Mouse (Mus musculus): ENCODE data around the gene Tjap1. TPM values are rescaled to one million over a fixed set of nuclear protein-coding genes. Genes with fewer than 3 reads are reported as not detected.

The Tjap1 gene
- polyA plus RNA-seq, 1 experiment from 2014 or later, result 48.8 TPM

- H3K9me3 ChIP-seq (ENCODE audit: control insufficient read depth, low read length), result no peaks in the 10 kb centered on the region
- WGBS, result 90% methylated on average over 10 of the region's 10 CpGs
These were observed 27.7 kb upstream of the Tjap1 start for GRCm38 (mm10) chr17:46310515-46310914.

GRCm38 (mm10) chr17:46309835-46310234 is 27.0 kb upstream of the Tjap1 start:
- 86% methylated on average over 12 of the region's 12 CpGs for WGBS
- Histone ChIP-seq H3K4me3 (ENCODE audit: low read depth, low read length) (no peak overlapping the region), H3K4me1 (ENCODE audit: control insufficient read depth, insufficient read depth, low read length) (no peaks in the 10 kb centered on the region), H3K27me3 (ENCODE audit: control insufficient read depth, insufficient read depth, low read length) (no peaks in the 10 kb centered on the region), H3K36me3 (ENCODE audit: control insufficient read depth, insufficient read depth, low read length) (no peaks in the 10 kb centered on the region; the same call in 1 of the 2 replicates), H3K9ac (ENCODE audit: low read length) (no peak overlapping the region), H3K4me2 (ENCODE audit: low read depth) (no peak overlapping the region), H3K27ac (ENCODE audit: low read depth, low read length) (no peak overlapping the region), H3K9me3 (ENCODE audit: control insufficient read depth, low read length) (no peaks in the 10 kb centered on the region)
- DNase-seq (ENCODE audit: low spot score), result no peak
- ATAC-seq (ENCODE audit: insufficient read depth, low FRiP score, low TSS enrichment), result no peak

More at GRCm38 (mm10) chr17:46310515-46310914, 27.7 kb upstream of the Tjap1 start:
- Histone ChIP-seq H3K36me3 (ENCODE audit: control insufficient read depth, insufficient read depth, low read length) (no peaks in the 10 kb centered on the region; the same call in 1 of the 2 replicates), H3K4me1 (ENCODE audit: control insufficient read depth, insufficient read depth, low read length) (no peaks in the 10 kb centered on the region), H3K27ac (ENCODE audit: low read depth, low read length) (no peak overlapping the region), H3K4me3 (ENCODE audit: low read depth, low read length) (no peak overlapping the region), H3K27me3 (ENCODE audit: control insufficient read depth, insufficient read depth, low read length) (no peaks in the 10 kb centered on the region), H3K9ac (ENCODE audit: low read length) (no peak overlapping the region), H3K4me2 (ENCODE audit: low read depth) (no peak overlapping the region)
- ATAC-seq (ENCODE audit: insufficient read depth, low FRiP score, low TSS enrichment), result no peak
- no peak for DNase-seq (ENCODE audit: low spot score)

GRCm38 (mm10) chr17:46306956-46307355 is 24.1 kb upstream of the Tjap1 start:
- 93% methylated on average over 15 of the region's 15 CpGs for WGBS
- Histone ChIP-seq H3K9ac (ENCODE audit: low read length) (no peak overlapping the region), H3K27ac (ENCODE audit: low read depth, low read length) (no peak overlapping the region), H3K36me3 (ENCODE audit: control insufficient read depth, insufficient read depth, low read length) (no peaks in the 10 kb centered on the region; the same call in 1 of the 2 replicates), H3K27me3 (ENCODE audit: control insufficient read depth, insufficient read depth, low read length) (no peaks in the 10 kb centered on the region), H3K4me3 (ENCODE audit: low read depth, low read length) (no peak overlapping the region), H3K4me2 (ENCODE audit: low read depth) (no peak overlapping the region), H3K4me1 (ENCODE audit: control insufficient read depth, insufficient read depth, low read length) (no peaks in the 10 kb centered on the region), H3K9me3 (ENCODE audit: control insufficient read depth, low read length) (no peaks in the 10 kb centered on the region)
- DNase-seq (ENCODE audit: low spot score), result no peak
- ATAC-seq (ENCODE audit: insufficient read depth, low FRiP score, low TSS enrichment), result no peak

GRCm38 (mm10) chr17:46304184-46304583 is 21.4 kb upstream of the Tjap1 start:
- DNase-seq (ENCODE audit: low spot score), result no peak
- ATAC-seq (ENCODE audit: insufficient read depth, low FRiP score, low TSS enrichment), result no peak
- Histone ChIP-seq H3K9me3 (ENCODE audit: control insufficient read depth, low read length) (no peaks in the 10 kb centered on the region), H3K4me1 (ENCODE audit: control insufficient read depth, insufficient read depth, low read length) (no peaks in the 10 kb centered on the region), H3K4me2 (ENCODE audit: low read depth) (no peak overlapping the region), H3K4me3 (ENCODE audit: low read depth, low read length) (no peak overlapping the region), H3K27me3 (ENCODE audit: control insufficient read depth, insufficient read depth, low read length) (peaks cover 6% of the 10 kb centered on the region; the same call in 1 of the 2 replicates), H3K36me3 (ENCODE audit: control insufficient read depth, insufficient read depth, low read length) (no peaks in the 10 kb centered on the region), H3K27ac (ENCODE audit: low read depth, low read length) (no peak overlapping the region), H3K9ac (ENCODE audit: low read length) (no peak overlapping the region)
- 89% methylated on average over 9 of the region's 9 CpGs for WGBS

GRCm38 (mm10) chr17:46301892-46302291 is 19.1 kb upstream of the Tjap1 start:
- no peak overlapping the region for H3K4me2 ChIP-seq (ENCODE audit: low read depth)
- no peak overlapping the region for H3K27ac ChIP-seq (ENCODE audit: low read depth, low read length)
- no peak overlapping the region for H3K9ac ChIP-seq (ENCODE audit: low read length)
- H3K4me3 ChIP-seq (ENCODE audit: low read depth, low read length), result no peak overlapping the region
- WGBS, result 78% methylated on average over 12 of the region's 12 CpGs
- no peaks in the 10 kb centered on the region for H3K9me3 ChIP-seq (ENCODE audit: control insufficient read depth, low read length)
- ATAC-seq (ENCODE audit: insufficient read depth, low FRiP score, low TSS enrichment) (no peak), DNase-seq (ENCODE audit: low spot score) (no peak)
- no peaks in the 10 kb centered on the region for H3K36me3 ChIP-seq (ENCODE audit: control insufficient read depth, insufficient read depth, low read length)
- peaks cover 27% of the 10 kb centered on the region for H3K27me3 ChIP-seq (ENCODE audit: control insufficient read depth, insufficient read depth, low read length)
- peaks cover 6% of the 10 kb centered on the region; the same call in 1 of the 2 replicates for H3K4me1 ChIP-seq (ENCODE audit: control insufficient read depth, insufficient read depth, low read length)

- ATAC-seq (ENCODE audit: insufficient read depth, low FRiP score, low TSS enrichment) (peak; percentile 85; the same call in 1 of the 2 replicates), DNase-seq (ENCODE audit: low spot score) (peak; percentile 90)
- Histone ChIP-seq H3K4me3 (ENCODE audit: low read depth, low read length) (peak overlapping the region; percentile 47), H3K27ac (ENCODE audit: low read depth, low read length) (no peak overlapping the region), H3K9me3 (ENCODE audit: control insufficient read depth, low read length) (no peaks in the 10 kb centered on the region), H3K27me3 (ENCODE audit: control insufficient read depth, insufficient read depth, low read length) (peaks cover 47% of the 10 kb centered on the region), H3K9ac (ENCODE audit: low read length) (peak overlapping the region; percentile 53), H3K4me2 (ENCODE audit: low read depth) (peak overlapping the region; percentile 99), H3K36me3 (ENCODE audit: control insufficient read depth, insufficient read depth, low read length) (no peaks in the 10 kb centered on the region), H3K4me1 (ENCODE audit: control insufficient read depth, insufficient read depth, low read length) (peaks cover 6% of the 10 kb centered on the region; the same call in 1 of the 2 replicates)
- under 1% methylated on average over 48 of the region's 48 CpGs for WGBS
These were observed 15.5 kb upstream of the Tjap1 start for GRCm38 (mm10) chr17:46298220-46298913.

GRCm38 (mm10) chr17:46297364-46298219 is 14.8 kb upstream of the Tjap1 start, which contains the start of gene Dlk2:
Dlk2 (plus strand) TSS chr17:46297421.
- DNase-seq (ENCODE audit: low spot score) (no peak), ATAC-seq (ENCODE audit: insufficient read depth, low FRiP score, low TSS enrichment) (0 out of 2 replicates have a peak, but pooled peaks have one; percentile 27)
- Histone ChIP-seq H3K27me3 (ENCODE audit: control insufficient read depth, insufficient read depth, low read length) (peaks cover 47% of the 10 kb centered on the region), H3K36me3 (ENCODE audit: control insufficient read depth, insufficient read depth, low read length) (no peaks in the 10 kb centered on the region), H3K9me3 (ENCODE audit: control insufficient read depth, low read length) (no peaks in the 10 kb centered on the region), H3K4me2 (ENCODE audit: low read depth) (peak within 1 kb of the TSS; percentile 99), H3K9ac (ENCODE audit: low read length) (peak within 1 kb of the TSS; percentile 53), H3K4me1 (ENCODE audit: control insufficient read depth, insufficient read depth, low read length) (peaks cover 6% of the 10 kb centered on the region; the same call in 1 of the 2 replicates), H3K27ac (ENCODE audit: low read depth, low read length) (no peak within 1 kb of the TSS), H3K4me3 (ENCODE audit: low read depth, low read length) (peak within 1 kb of the TSS; percentile 47)
- WGBS, result under 1% methylated on average over 52 of the region's 86 CpGs

GRCm38 (mm10) chr17:46297028-46297363 is 14.2 kb upstream of the Tjap1 start:
- peak overlapping the region; percentile 99 for H3K4me2 ChIP-seq (ENCODE audit: low read depth)
- peaks cover 6% of the 10 kb centered on the region; the same call in 1 of the 2 replicates for H3K4me1 ChIP-seq (ENCODE audit: control insufficient read depth, insufficient read depth, low read length)
- DNase-seq (ENCODE audit: low spot score) (no peak), ATAC-seq (ENCODE audit: insufficient read depth, low FRiP score, low TSS enrichment) (no peak)
- H3K9me3 ChIP-seq (ENCODE audit: control insufficient read depth, low read length), result no peaks in the 10 kb centered on the region
- H3K27me3 ChIP-seq (ENCODE audit: control insufficient read depth, insufficient read depth, low read length), result peaks cover 47% of the 10 kb centered on the region
- no peak overlapping the region for H3K27ac ChIP-seq (ENCODE audit: low read depth, low read length)
- peak overlapping the region; percentile 53 for H3K9ac ChIP-seq (ENCODE audit: low read length)
- H3K36me3 ChIP-seq (ENCODE audit: control insufficient read depth, insufficient read depth, low read length), result no peaks in the 10 kb centered on the region
- H3K4me3 ChIP-seq (ENCODE audit: low read depth, low read length), result peak overlapping the region; percentile 47
- WGBS, result 9% methylated on average over 6 of the region's 6 CpGs
